Mouse (Mus musculus) right cerebral cortex, adult 2 months (tissue): ENCODE data around the gene Lrrc29.
"Not testable (repeated sequence)": the region's sequence is repeated elsewhere in the genome, so short reads cannot be mapped to it uniquely, and the experiment has no call there.

Experiments used
- DNase-seq, 2 experiments: peaks; one replicate each; pipeline ENCODE4 v3.0.0; 2021 to 2022; ENCODE audit warnings: low spot score in 2 of 2

Gene Lrrc29

DNA sequence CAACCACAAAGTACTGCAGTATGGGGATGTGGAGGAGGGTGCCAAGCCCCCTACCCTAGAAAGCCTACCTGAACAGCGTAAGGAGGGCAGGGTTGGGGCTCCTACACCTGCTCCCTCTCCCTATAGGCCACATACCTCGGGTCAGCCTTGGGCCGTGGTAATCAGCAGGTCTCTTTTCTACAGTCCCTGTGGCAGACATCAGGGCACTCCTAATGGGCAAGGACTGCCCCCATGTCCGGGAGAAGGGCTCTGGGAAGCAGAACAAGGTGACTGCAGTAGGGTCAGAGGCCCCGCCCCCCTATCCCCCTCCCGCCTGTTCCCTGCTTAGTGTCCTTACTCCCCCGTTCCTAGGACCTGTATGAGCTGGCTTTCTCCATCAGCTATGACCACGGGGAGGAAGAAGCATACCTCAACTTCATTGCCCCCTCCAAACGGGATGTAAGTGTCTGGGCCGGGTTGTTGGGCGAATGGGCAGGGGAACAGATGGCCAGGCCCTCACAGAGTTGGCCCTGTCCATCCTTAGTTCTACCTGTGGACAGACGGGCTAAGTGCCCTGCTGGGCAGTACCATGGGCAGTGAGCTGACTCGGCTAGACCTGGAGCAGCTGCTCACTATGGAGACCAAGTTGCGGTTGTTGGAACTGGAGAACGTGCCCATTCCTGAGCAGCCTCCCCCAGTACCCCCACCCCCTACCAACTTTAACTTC, 16.8 kb downstream of the Lrrc29 start:
- no peak for DNase-seq

DNA sequence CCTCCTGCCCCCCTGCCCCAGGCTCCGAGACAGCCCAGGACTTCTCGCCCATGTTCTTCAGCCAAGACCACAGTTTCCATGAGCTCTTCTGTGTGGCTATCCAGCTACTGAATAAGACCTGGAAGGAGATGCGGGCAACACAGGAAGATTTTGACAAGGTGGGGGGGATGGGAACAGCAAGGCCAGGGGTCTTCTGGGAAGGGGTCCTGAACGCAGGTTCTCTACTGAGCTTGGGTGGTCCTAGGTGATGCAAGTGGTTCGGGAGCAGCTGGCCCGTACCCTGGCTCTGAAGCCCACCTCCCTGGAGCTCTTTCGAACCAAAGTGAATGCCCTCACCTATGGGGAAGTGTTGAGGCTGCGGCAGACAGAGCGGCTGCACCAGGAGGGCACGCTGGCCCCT, 17.6 kb downstream of the Lrrc29 start:
- DNase-seq = no peak

DNA sequence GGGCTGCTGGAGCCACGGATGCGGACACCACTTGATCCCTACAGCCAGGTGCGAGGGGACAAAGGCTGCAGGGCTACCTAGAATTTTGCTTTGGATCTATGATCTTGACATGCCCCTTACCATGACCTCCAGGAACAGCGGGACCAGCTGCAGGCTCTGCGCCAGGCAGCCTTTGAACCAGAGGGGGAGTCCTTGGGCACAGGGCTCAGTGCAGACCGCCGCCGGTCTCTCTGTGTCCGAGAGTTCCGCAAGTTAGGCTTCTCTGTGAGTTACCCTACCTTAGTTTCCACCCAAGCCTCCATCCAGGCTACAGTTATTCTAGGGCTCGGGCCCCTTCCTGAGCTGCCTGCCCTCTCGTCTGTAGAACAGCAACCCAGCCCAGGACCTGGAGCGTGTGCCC, 18.4 kb downstream of the Lrrc29 start:
- no peak for DNase-seq

DNA sequence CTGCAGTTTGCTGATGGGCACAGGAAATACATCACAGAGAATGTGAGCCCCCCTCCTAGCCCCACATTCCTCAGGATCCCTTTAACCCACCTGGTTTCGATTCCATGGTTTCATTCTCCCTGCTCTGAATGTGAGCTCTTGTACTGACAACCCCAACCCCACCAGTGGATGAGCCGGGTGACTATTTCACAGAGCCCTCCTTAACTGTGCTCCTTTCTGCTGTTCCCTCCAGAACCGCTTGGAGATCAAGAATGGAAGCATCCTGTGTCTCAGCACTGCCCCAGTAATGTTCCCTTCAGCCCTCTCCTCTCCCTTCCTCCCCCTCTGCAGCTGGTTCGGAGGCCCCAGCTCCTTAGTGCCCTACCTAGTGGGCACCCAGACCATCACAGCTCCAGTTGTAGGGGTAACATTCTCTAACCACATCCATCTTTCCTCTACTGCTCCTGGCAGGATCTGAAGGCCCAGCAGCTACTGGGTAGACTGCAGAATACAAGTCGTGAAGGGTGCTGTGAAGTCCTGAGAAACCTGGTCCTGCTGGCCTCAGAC, 19.9 kb downstream of the Lrrc29 start:
- DNase-seq = no peak

DNA sequence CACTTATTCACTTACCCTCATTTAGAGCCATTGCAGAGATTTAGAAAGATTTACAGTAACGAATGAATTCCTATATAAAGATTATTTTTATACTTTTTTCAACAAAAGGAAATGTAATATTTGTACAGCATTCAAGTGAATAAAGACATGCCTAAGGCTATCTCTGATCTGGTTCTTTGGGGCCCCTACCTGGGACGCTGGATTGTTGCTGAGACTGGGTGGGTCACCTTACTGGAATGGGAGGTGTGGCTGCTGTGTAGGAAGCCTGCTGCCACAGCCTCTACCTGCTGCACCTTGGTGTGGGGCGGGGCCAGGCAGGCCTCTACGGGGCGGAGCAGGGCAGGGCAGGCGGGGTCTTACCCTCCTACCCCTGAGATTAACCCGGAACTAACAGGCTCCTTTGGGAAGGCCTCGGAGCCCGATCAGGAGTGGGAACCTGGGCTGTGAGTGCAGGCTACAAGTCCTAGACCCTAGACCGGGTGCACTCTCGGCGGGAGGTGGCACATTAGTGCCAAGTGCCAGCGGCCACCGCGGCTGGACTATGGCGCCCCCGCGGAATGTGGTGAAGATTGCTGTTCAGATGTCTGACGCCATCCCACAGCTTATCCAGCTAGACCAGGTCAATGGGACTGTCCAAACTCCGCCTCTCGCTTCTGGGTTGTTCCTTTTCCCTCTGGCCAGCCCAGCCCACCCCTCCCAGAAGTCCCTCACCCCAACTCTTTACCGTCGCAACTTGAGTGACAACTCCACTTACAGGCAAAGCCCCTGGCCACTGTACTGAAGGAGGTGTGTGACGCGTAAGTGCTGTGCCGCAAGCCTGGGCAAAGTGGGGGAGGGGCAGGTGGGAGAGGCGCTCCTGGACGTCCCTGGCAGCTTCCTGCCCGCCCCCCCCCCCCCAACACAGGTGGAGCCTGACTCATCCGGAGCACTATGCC, 20.6 kb downstream of the Lrrc29 start, which contains the start of gene Elmo3:
TSS of gene Elmo3 (plus strand) at position 391 of the 935 bp plus-strand sequence.
- peak; percentile 60 to 64 for DNase-seq

DNA sequence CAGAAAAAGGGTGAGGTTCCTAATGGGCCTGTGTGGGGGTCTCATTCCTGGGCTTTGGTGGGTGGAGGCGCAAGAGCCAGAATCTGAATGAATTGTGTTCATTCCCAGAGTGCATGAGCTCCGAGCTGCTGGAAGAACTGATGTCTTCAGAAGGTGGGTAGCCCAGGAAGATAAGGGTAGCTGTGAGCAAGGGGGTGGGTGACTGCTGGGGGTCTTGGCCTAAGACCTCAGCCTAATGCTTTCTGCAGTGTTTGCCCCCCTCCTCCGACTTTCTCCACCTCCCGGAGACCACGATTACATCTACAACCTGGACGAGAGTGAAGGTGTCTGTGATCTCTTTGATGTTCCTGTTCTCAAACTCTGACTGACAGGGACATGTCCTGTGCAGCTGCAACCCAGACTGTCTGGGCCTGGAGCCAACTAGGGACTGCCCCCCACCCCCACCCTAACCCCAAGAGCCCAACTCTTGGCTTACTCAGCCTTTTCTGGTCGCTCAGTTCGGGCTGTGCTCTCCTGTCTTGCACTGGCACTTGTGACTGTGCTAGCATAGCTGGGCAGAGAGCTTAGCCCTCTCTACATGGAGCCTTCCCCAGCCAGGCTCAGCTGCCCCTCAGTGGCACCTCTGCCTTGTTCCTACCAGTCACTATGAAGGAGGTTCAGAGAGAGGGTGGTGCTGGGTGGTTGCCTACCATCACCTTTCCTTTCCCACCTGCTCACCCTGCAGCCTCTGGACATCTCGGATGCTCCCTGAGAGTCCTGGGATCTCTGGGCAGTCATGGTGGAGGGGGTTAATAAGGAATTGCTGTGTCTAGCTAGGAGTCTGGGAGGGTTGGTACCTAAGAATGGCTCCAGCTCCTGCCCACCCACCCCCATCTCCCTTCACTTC, 21.5 kb downstream of the Lrrc29 start:
- peak in 1 of 2 experiments; percentile 23 for DNase-seq

DNA sequence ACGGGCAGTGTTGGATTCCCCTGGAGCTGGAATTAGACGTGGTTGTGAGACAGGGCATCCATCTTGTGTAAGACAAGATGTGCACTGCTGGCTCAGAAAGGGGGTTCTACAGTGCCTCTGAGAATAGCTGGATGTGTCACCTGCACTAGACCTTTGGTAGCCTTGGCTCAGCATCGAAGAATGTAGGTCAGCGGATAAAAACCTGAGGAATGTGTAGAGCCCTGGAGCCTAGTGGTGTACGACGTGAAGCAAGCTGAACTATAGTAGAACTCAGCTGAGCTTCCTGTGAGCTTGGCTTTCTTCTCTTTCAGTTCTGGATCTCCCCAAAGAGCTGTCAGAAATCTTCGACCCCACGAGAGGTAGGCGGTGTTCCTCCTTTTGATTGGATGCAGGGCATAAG, 22.2 kb downstream of the Lrrc29 start:
- DNase-seq = no peak

DNA sequence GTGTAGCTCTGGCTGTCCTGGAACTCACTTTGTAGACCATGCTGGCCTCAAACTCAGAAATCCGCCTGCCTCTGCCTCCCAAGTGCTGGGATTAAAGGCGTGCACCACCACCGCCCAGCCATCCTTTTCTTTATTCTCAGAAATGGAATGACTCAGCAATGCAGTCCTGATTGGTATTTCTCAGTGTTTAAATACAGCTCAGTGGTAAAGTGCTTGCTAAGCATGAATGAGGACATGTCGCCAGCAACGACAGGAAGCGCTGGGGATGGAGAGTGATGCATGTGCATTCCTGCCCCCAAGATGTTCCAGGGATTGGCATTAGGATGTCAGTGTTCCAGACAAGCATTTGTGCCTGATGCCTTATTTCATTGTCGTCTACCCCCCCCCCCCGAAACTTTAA, 22.7 kb downstream of the Lrrc29 start:
- DNase-seq = no peak

DNA sequence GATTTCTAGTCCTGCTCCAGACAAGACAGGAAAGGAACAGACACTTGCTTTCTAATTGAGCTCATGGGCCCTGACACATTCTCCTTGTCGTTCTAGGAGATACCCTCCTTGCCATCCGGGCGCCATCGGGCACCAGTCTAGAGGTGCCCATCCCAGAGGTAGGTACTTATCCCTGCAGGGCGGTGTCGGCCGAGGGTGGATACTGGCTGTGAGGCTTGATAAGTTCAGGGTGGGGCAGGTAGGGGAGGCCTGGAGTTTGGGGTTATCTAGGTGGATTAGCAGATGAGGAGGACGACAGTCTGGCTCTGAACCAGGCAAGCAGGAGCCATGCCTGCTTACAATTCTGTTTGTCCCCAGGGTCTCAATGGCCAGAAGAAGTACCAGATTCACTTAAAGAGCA, 26.1 kb downstream of the Lrrc29 start:
- DNase-seq = no peak

DNA sequence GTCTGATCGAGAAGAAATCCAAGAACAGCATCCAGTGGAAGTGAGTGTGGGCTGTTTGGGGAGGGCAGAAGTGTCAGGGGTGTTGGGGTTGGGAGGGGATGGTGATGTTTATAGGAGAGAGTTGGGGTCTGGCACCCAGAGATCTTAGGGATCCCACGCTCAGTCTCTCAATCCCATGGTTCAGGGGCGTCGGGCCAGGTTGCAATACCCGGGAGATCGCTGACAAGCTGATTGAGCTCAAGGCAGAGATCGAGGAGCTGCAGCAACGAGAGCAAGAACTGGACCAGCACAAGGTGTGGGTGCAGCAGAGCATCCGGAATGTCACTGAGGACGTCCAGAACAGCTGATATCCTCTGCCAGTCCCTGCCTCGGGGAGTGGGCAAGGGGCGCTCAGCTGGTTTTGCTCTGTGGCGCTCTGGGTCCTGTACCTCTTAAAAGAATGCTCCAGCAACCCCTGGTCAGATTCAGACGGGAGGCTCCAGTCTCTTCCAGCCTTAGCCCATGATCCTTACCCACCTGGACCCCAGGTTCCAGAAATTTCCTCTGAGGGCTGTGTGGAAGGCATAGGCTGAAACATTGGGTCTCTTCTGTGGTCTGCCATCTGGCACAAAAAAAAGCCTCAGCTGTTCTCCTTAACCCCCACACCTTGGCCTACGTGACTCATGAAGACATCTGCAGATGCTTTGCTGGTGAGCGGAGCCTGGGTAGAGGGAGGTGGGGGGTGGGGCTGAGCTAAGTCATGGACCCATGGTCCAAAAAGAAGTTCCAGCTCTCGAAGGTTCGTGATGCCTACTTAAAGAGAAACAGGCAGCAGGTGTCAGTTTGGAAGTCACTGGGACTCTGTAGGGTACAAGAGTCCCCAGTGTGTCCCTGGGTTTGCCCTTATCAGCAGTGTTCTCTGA, 27.5 kb downstream of the Lrrc29 start:
- no peak for DNase-seq

DNA sequence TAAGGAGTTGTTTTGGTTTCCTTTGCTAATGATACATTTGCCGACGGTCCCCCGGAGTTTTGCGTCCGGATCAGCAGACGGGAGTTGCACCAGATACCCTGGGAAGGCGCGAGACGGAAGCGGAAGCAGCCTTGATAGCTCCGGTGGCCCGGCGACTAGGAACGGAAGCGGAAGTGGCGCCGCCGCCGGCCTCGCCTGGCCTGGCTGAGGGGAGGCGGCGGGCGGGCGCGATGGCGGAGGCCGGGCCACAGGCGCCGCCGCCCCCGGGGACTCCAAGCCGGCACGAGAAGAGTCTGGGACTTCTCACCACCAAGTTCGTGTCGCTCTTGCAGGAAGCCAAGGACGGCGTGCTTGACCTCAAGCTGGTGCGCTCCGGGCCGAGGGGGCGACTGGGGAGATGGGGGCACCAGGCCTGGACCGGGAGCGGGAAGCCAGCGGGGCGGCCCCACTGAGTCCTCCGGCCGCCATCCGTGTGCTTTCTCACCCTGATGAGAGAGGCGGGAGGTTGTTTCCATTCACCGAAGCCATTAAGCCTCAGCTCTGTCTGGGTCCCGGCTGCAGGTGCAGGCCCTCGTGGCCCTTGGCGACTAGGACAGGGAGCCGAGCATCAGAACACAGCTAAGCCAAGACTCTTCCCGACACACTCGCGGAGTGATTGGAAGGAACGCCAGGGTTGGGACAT, 28.4 kb downstream of the Lrrc29 start, which contains the start of gene E2f4:
TSS of gene E2f4 (plus strand) at position 153 of the 682 bp plus-strand sequence.
- peak; percentile 94 for DNase-seq

DNA sequence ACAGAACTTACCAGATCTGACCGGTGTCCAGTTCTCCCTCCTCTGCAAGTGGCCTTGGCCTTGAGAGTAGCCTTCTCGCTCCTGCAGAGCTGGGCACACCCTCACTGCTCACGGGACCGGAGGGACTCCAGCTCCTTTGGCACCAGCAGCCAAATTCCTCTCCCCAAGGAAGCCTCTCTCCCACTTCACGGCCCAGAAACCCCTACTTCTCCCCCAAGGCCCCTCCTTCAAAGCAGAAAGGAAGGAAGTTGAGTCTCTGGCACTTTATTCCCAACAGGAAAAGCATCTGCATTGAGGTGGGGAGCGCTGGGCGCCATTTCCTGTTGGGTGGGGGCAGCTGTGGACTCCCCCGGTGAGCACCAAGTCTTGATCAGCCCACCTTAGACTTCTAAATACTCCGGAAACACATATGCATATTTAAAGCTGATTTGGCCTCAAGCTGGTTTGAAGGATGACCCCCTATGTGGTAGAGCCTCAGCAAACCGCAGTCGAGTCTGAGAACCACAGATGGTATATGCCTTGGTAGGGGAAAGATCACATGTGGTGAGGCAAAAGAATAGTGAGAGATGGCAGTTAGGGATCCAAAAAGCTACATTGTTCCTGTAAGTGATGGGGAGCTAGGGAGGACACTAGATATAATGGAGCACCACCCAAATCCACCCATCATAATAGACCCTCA, 30.0 kb downstream of the Lrrc29 start, which contains the start of gene Exoc3l:
TSS of gene Exoc3l (minus strand) at position 207 of the 679 bp plus-strand sequence.
- DNase-seq = no peak

DNA sequence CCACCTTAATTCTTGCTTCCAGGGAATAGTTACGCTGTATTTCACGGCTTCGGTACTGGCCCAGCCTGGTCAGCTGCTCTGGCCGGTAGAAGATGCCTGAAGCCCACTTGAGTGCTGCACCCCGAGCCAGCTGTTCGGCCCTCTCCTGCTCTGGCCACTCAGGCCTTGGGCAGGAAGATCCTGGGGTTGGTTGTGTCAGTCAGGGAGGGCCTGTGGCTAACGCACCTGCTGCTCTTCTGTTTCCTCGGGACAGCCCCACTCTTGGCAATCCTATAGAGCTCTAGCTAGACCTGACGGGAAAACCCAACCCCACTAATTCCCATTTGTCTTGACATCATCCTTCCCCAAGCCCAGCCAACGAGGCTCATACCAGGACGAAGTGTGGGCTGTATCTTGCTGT, 30.8 kb downstream of the Lrrc29 start:
- no peak for DNase-seq

DNA sequence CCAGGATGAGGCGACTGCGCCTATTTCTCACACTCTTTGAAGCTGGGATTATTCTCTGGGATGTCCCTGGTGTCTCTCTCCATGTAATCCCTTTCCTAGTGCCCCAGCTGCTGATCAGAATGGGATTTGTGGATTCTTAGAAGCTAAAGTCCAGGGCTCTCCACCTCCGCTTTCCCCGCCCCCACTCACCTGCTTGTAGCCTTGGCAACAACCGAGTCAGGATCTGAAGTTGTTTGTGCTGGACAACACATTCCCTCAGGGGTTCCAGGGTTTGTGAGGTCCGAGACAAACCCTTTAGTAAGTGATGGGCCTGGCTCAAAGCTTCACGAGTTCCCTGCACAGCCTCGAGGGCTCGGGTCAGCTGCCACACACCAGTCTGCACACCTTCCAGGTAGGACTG, 31.3 kb downstream of the Lrrc29 start:
- DNase-seq = no peak

DNA sequence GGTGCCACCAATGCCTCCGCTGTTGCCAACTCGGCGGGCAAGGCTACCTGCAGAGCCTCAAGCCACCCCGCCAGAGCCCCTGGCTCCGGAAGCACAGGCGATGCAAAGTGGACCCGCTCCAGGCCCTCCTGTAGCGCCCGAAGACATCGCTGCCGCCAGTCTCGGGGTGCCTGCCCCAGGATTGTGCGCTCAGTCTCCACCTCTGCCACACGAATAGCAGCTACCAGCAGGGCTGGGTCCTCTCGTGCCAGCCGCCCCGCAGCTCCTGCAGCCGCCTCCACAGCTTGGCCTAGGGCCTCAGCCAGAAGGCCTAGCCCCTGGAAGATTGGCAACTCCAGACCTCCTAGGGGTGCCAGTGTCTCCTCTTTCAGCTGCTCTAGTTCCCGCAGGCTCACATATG, 32.7 kb downstream of the Lrrc29 start:
- no peak for DNase-seq

DNA sequence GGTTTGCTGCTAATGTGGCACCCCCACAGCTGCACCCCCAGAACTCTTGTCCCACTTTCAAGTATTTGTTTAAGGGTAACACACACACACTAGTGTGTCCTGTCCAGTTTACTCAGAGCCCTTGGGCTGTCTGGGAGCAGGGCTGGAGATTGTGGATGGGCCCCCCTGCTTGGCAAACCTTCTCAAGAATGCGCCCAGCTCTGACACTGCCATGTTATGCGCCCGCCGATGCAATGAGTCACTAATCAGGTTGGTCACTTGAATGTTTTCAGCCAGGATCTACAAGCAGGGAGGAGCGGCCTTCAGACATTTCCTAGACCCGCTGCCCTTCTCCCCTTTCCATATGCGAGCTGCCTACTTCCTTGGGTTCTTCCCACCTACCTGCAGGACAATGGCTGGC, 33.6 kb downstream of the Lrrc29 start:
- no peak for DNase-seq

DNA sequence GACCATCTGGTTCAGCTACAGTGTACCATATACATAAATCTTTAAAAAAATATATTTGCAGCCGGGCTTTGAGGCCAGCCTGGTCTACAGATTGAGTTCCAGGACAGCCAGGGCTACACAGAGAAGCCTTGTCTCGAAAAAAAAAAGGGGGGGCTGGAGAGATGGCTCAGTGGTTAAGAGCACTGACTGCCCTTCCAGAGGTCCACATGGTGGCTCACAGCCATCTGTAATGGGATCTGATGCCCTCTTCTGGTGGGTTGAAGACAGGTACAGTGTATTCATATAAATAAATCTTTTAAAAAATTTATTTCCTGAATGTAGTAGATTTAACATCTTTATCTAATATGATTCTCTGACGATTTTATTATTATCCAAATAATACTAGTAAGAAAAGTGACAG, 34.3 kb downstream of the Lrrc29 start:
- DNase-seq = not testable (repeated sequence)

DNA sequence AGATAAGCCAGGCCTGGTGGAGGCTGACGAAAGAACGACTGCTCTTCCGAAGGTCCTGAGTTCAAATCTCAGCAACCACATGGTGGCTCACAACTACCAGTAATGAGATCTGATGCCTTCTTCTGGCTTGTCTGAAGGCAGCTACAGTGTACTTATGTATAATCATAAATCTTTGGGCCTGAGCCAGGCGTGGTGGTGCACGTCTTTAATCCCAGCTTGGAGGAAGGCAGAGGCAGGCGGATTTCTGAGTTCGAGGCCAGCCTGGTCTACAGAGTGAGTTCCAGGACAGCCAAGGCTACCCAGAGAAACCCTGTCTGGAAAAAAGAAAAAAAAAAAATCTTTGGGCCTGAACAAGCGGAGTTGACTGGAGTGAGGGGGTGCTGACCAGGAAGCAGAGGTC, 34.7 kb downstream of the Lrrc29 start:
- not testable (repeated sequence) for DNase-seq
